Mouse (Mus musculus): ENCODE data around the gene Srf. TPM values are rescaled to one million over a fixed set of nuclear protein-coding genes. Genes with fewer than 3 reads are reported as not detected.

The Srf gene
- polyA plus RNA-seq, 1 experiment = 42.0 TPM

- Histone ChIP-seq H3K4me1 (ENCODE audit: control insufficient read depth, insufficient read depth, low read length) (peaks cover 6% of the 10 kb centered on the region), H3K9ac (ENCODE audit: low read depth, poor library complexity, severe bottlenecking) (no peak overlapping the region), H3K36me3 (ENCODE audit: control insufficient read depth, insufficient read depth, low read length, poor library complexity, severe bottlenecking) (0 out of 2 replicates have a peak, but pooled peaks cover 4% of the 10 kb centered on the region), H3K9me3 (replicated peaks; ENCODE audit: control insufficient read depth, insufficient read depth, low read length, poor library complexity, severe bottlenecking) (no peaks in the 10 kb centered on the region), H3K27ac (ENCODE audit: insufficient read depth, low read length) (peak overlapping the region; percentile 11; the same call in 1 of the 2 replicates), H3K4me3 (ENCODE audit: low read depth, low read length) (0 out of 2 replicates have a peak overlapping the region, but pooled peaks have one; percentile 5), H3K27me3 (ENCODE audit: control insufficient read depth, insufficient read depth, low read length, poor library complexity, severe bottlenecking) (no peaks in the 10 kb centered on the region)
- 0 out of 2 replicates have a peak, but pooled peaks have one; percentile 37 for TF ChIP-seq EP300 (IDR thresholded peaks at IDR 0.05; ENCODE audit: insufficient read depth, low read depth, low read length)
- no peak for TF ChIP-seq POLR2A (IDR thresholded peaks at IDR 0.05; ENCODE audit: insufficient read depth, low read length)
Measured at GRCm38 (mm10) chr17:46546995-46547394, 9.0 kb downstream of the Srf start.

GRCm38 (mm10) chr17:46546591-46546990 lies 9.4 kb downstream of the Srf start:
- H3K9ac ChIP-seq (ENCODE audit: low read depth, poor library complexity, severe bottlenecking) = peak overlapping the region; percentile 54; the same call in 1 of the 2 replicates
- H3K9me3 ChIP-seq (replicated peaks; ENCODE audit: control insufficient read depth, insufficient read depth, low read length, poor library complexity, severe bottlenecking) = no peaks in the 10 kb centered on the region
- TF ChIP-seq CTCF (IDR thresholded peaks at IDR 0.05; ENCODE audit: low read depth, low read length) (no peak), POLR2A (IDR thresholded peaks at IDR 0.05; ENCODE audit: insufficient read depth, low read length) (no peak), EP300 (IDR thresholded peaks at IDR 0.05; ENCODE audit: insufficient read depth, low read depth, low read length) (no peak)
- peak overlapping the region; percentile 53 for H3K4me3 ChIP-seq (ENCODE audit: low read depth, low read length)
- 0 out of 2 replicates have a peak, but pooled peaks cover 4% of the 10 kb centered on the region for H3K36me3 ChIP-seq (ENCODE audit: control insufficient read depth, insufficient read depth, low read length, poor library complexity, severe bottlenecking)
- peaks cover 6% of the 10 kb centered on the region for H3K4me1 ChIP-seq (ENCODE audit: control insufficient read depth, insufficient read depth, low read length)
- H3K27ac ChIP-seq (ENCODE audit: insufficient read depth, low read length) = no peak overlapping the region
- no peaks in the 10 kb centered on the region for H3K27me3 ChIP-seq (ENCODE audit: control insufficient read depth, insufficient read depth, low read length, poor library complexity, severe bottlenecking)

GRCm38 (mm10) chr17:46545813-46546564 lies 10.0 kb downstream of the Srf start, which contains the start of gene Cul9:
Cul9 (minus strand) TSS chr17:46546388.
- TF ChIP-seq POLR2A (IDR thresholded peaks at IDR 0.05; ENCODE audit: insufficient read depth, low read length) (no peak), CTCF (IDR thresholded peaks at IDR 0.05; ENCODE audit: low read depth, low read length) (no peak), EP300 (IDR thresholded peaks at IDR 0.05; ENCODE audit: insufficient read depth, low read depth, low read length) (no peak)
- peak within 1 kb of the TSS; percentile 11; the same call in 1 of the 2 replicates for H3K27ac ChIP-seq (ENCODE audit: insufficient read depth, low read length)
- H3K27me3 ChIP-seq (ENCODE audit: control insufficient read depth, insufficient read depth, low read length, poor library complexity, severe bottlenecking) = no peaks in the 10 kb centered on the region
- 0 out of 2 replicates have a peak, but pooled peaks cover 4% of the 10 kb centered on the region for H3K36me3 ChIP-seq (ENCODE audit: control insufficient read depth, insufficient read depth, low read length, poor library complexity, severe bottlenecking)
- no peaks in the 10 kb centered on the region for H3K9me3 ChIP-seq (replicated peaks; ENCODE audit: control insufficient read depth, insufficient read depth, low read length, poor library complexity, severe bottlenecking)
- peak within 1 kb of the TSS; percentile 54 for H3K9ac ChIP-seq (ENCODE audit: low read depth, poor library complexity, severe bottlenecking)
- H3K4me3 ChIP-seq (ENCODE audit: low read depth, low read length) = peak within 1 kb of the TSS; percentile 53
- peaks cover 6% of the 10 kb centered on the region for H3K4me1 ChIP-seq (ENCODE audit: control insufficient read depth, insufficient read depth, low read length)

DNA sequence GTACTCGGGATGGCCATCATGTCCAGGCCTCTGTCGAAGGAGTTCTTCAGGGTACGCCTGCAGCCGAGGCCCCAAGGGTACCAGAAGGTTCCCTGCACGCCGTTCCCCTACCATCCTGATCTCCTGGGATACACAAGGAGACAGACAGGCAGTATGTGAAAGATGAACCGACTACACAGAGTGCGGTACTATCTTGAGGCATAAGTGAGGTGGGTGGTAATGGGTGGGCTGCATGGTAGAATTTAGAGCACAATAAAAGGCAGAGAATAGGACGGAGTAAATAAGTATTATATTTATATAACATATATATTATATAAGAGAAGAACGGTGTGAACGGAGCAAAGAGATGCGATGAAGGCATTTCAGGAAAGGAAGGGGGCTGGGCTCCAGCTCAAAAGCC lies 12.3 kb downstream of the Srf start:
- no peaks in the 10 kb centered on the region for H3K27me3 ChIP-seq (ENCODE audit: control insufficient read depth, insufficient read depth, low read length, poor library complexity, severe bottlenecking)
- peaks cover 4% of the 10 kb centered on the region for H3K4me1 ChIP-seq (ENCODE audit: control insufficient read depth, insufficient read depth, low read length)
- no peak overlapping the region for H3K27ac ChIP-seq (ENCODE audit: insufficient read depth, low read length)
- TF ChIP-seq POLR2A (IDR thresholded peaks at IDR 0.05; ENCODE audit: insufficient read depth, low read length) (no peak), EP300 (IDR thresholded peaks at IDR 0.05; ENCODE audit: insufficient read depth, low read depth, low read length) (no peak), CTCF (IDR thresholded peaks at IDR 0.05; ENCODE audit: low read depth, low read length) (no peak)
- H3K9ac ChIP-seq (ENCODE audit: low read depth, poor library complexity, severe bottlenecking) = 0 out of 2 replicates have a peak overlapping the region, but pooled peaks have one; percentile 16
- H3K9me3 ChIP-seq (replicated peaks; ENCODE audit: control insufficient read depth, insufficient read depth, low read length, poor library complexity, severe bottlenecking) = no peaks in the 10 kb centered on the region
- H3K36me3 ChIP-seq (ENCODE audit: control insufficient read depth, insufficient read depth, low read length, poor library complexity, severe bottlenecking) = no peaks in the 10 kb centered on the region
- H3K4me3 ChIP-seq (ENCODE audit: low read depth, low read length) = peak overlapping the region; percentile 59

DNA sequence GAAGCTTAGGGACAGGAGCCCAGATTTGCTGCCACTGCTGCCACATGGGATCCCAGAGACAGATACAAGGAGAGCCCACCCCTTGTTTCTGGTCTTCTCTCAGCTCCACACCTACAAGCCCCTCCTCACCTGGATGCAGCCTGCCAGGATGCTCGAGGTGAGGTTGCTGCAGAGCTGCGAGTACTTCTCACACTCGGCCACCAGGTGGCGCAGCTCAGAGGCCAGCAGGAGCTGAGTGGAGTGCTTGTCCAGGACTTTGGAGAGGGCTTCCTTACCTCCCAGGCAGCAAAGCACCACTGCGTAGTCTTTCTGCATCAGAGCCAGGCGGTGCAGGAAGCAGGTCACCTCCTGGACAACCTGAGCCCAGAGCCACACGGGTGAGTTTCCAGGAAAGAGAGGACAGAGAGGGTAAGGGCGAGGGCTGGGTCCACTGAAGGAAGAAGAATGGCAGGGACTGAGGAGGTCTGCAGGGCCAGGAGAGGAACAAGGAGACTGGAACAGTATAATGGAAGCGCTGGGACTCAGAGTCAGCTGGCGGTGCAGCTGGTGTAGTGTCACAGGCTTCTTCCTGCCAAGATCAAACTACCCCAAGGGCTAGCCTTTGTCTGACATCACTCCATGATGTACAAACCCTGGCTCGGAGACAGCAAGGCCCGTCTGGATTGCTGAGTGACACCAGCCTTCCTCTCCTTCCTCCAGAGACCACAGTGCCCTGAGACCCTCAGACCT lies 30.2 kb downstream of the Srf start:
- Histone ChIP-seq H3K4me3 (ENCODE audit: low read depth, low read length) (no peak overlapping the region), H3K27me3 (ENCODE audit: control insufficient read depth, insufficient read depth, low read length, poor library complexity, severe bottlenecking) (no peaks in the 10 kb centered on the region)

More for the DNA sequence above, 30.2 kb downstream of the Srf start:
- Histone ChIP-seq H3K9ac (ENCODE audit: low read depth, poor library complexity, severe bottlenecking) (no peak overlapping the region), H3K4me1 (ENCODE audit: control insufficient read depth, insufficient read depth, low read length) (no peaks in the 10 kb centered on the region), H3K27ac (ENCODE audit: insufficient read depth, low read length) (no peak overlapping the region), H3K9me3 (replicated peaks; ENCODE audit: control insufficient read depth, insufficient read depth, low read length, poor library complexity, severe bottlenecking) (no peaks in the 10 kb centered on the region), H3K36me3 (ENCODE audit: control insufficient read depth, insufficient read depth, low read length, poor library complexity, severe bottlenecking) (no peaks in the 10 kb centered on the region)
- no peak for TF ChIP-seq POLR2A (IDR thresholded peaks at IDR 0.05; ENCODE audit: insufficient read depth, low read length)
- TF ChIP-seq CTCF (IDR thresholded peaks at IDR 0.05; ENCODE audit: low read depth, low read length) = peak; percentile 99
